Mouse (Mus musculus): ENCODE measurements around the gene Zscan26.
"Not testable (repeated sequence)": the region's sequence is repeated elsewhere in the genome, so short reads cannot be mapped to it uniquely, and the experiment has no call there.

Gene Zscan26

DNA sequence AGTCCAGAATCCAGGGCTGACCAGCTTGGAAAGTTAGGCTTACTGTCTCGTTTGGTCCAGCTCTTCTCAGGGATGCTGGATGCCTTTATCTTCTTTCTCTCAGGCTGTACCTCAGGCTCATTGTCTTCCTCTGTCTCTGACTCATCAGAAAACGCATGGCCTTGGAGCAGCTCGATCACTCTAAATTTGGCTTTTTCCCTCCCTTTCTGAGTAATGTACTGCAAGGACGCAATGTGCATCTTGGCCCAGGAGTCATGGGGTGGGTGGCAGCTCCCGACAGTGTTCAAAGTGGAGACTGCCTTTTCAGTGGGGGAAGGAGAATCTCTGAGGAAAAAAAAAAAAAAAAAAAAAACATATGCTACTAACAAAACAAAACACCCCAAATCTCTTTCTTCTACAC, 30.2 kb downstream of the Zscan26 start:
- DNase-seq (ENCODE audit: low spot score), result no peak

DNA sequence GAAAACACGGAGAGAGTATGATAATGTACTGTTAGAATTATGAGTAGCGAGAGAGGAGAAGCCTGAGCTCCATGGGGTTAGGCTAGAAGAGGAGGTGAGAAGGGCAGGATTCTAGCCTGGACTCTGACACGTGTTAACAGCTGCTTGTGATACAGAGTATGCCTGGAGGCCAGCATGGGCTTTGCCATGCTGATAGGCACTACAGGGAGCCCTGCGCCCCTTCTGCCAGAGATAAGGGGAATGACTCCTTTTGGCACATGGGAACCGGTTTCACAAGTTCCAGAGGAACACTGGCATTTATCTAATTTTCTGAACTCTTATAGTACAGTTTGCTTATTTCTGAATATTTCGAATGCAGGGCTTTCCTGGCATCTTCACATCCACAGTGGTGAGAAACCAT, 34.7 kb downstream of the Zscan26 start:
- no peak for DNase-seq (ENCODE audit: low spot score)

DNA sequence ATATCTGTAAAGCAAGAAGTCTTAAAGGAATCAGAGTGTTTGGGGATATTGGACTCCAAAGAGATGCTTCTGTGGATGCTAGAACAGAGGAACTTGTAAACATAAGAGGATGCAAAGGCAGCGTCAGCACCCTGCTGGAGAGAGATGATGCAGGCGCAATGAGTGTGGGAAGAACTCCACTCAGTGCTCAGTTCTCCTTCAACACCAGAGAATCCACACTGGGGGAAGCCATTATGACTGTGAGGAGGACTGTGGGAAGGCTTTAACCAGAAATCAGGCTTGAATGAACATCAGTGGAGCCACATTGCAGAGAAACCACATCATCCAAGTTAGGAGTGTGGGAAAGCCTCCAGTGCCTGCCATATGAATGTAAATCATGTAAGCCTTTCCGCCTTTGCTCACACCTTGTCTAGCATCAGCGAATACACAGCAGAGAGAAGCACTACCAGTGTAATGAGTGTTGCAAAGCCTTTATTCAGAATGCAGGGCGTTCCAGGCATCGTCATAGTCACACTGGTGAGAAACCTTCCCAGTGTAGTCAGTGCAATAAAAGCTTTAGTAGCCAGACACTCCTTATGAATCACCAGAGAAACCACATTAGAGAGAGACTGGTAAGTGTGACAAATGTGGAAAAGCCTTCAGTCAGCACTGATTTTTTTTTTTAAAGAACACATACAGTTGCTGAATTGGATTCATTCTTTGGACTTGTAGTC, 36.1 kb downstream of the Zscan26 start:
- no peak for DNase-seq (ENCODE audit: low spot score)

DNA sequence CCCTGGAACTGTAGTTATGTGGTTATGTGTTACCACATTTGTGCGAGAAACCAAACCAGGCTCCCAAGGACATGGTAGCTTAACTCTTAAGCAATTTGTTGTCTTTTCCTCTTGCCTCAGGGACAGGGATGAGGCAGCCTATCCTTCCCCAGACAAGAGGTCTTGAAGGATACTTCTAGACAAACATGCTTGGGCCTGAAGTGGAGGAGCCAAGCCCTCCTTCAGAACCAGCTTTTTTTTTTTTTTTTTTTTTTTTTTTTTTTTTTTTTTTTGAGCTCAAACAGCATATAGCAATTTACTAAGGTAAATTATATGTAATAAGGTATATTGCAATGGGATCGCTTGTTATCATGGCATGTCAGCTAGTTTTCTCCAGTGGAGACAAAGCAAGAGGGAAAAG, 37.8 kb downstream of the Zscan26 start:
- DNase-seq (ENCODE audit: low spot score), result no peak

DNA sequence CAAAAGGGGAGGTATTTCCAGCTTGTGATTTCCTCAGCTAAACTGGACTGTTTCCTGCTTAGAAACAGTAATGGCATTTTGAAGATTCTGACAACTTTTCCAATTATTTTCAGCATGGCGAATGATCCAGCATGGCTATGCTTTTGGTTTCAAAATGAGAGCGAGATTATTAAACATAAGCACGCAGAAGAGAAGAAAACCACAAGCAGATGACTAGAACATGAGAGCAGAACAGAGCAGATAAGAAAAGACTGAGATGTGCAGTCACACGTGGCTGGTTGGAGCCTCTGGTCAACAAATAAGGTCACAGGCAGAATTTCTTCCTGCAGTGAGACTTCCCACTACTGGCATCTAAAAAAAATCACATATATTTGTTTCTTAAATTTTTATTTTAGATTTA, 38.3 kb downstream of the Zscan26 start:
- no peak for DNase-seq (ENCODE audit: low spot score)

DNA sequence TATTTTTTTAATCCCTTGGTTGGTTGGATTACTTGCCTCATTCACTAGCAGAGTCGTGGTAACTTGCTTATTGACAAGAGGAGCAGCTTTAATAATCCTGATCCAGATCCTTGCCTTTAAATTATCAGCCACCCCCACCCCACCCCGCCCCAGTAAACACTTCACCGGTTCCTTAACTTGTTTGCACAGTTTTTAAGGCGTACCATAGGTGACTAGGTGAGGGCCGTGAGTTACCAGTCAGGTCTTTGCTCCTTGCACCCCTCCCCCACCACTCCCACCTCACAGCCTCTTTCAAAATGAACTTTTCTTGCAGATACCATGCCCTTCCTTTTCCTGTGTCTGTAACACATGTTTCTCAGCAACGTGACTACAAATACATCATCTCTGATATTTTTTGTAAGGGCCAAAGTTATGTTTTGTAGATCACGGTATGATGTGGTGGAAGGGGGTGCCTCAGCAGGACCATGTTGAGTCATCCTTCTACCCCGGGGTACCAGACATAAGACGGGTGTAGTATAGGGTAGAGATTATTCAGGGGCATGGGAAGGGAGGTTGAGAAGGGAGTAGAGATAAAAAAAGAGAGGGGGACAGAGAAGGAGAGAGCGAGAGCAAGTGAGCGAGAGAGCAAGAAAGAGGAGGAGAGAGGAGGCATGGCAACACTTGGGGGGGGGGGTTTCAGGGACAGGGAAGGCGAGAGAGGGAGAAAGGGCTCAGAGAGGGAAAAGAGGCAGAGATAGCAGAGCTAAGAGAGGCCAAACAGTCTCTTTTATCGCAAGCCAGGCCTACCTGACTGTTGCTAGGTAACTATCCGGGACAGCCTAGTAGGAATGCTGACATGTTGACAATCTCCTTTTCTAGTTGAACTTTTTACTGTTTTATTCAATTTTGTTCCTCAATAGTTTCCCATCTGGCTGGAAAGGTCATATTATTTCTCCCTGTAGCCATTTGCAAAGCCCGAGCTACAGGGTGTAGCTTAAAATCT, 39.0 kb downstream of the Zscan26 start:
- no peak for DNase-seq (ENCODE audit: low spot score)

DNA sequence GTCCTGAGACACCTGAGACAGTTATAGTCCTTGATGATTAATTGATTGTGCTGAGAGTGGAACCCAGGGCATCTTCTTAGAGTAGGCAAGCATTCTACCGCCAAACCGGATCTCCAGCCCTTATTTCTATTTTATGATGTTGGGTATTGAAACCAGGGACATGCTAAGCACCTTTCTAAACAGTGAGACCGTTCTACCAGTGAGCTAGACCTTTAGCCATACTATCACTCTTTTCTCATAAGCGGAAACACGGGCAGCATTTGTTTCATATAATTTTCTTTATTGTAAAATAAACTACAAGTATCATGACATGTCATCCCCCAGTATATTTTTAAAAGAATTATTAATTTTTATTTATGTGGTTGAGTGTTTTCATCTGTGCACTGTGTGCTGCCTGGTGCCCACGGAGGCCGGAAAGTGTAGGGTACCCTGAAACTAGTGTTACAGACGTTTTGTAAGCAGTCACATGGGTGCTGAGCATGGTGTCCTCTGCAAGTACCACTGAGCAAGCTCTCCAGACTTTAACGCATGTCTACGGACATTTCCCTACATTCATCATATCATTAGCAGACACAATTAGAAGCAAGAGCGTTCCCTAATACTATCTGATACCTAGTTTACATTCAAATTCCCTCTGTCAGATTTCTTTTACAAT, 44.6 kb downstream of the Zscan26 start:
- no peak for DNase-seq (ENCODE audit: low spot score)

DNA sequence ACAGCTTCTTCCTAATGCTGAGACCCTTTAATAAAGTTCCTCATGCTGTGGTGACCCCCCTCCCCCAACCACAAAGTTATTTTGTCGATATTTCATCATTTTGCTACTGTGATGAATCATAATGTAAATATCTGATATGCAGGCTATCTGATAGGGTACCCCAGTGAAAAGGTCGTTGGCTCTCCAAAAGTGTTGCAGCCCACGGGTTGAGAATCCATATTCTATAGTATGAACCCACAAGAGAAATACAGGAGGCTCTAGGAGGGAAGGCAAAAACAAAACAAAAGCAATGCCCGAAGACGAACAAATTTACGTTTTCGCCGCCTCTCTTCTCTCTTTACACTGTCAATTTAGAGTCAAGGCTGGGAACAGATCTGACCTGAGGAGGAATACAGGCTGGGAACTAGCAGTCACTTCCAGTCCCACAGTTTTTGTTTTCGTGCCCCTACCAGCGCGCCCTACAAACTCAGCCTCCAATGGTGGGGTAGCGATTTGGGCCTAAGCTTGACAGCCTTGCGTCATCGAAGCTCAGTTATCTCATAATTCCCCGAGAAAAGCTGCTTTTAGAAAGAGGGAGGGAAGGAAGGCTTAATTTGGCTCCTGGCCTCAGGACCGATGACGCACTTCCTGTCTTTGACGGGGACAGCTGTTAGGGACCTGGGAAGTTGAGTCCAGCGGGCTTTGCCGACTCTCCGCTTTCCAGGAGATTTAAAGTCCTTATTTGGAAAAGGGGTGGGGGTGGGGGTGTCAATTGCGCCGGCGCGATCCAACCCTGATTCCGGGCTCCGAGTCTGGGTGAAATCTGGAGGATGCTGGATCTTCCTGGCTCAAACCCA, 45.3 kb downstream of the Zscan26 start:
- DNase-seq (ENCODE audit: low spot score), result peak; percentile 55

DNA sequence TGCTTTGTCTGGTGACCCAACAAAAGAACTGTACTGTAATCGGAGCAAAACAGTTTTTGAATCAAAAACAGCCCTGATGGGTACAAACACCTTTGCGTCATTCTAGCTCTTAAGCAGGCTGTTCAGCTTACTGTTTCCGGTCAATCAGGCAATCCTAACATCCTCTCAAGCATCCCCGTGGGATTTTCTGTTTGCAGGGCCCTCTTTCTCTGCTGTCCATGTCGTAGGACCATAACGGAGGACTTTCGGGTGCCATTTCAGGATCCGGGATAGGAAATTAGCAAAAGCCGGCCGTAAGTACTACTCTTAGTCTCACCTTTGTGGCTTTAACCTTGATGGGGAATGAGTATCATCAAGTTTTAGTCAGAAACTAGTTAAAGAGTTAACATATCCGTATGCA, 46.2 kb downstream of the Zscan26 start:
- no peak for DNase-seq (ENCODE audit: low spot score)

DNA sequence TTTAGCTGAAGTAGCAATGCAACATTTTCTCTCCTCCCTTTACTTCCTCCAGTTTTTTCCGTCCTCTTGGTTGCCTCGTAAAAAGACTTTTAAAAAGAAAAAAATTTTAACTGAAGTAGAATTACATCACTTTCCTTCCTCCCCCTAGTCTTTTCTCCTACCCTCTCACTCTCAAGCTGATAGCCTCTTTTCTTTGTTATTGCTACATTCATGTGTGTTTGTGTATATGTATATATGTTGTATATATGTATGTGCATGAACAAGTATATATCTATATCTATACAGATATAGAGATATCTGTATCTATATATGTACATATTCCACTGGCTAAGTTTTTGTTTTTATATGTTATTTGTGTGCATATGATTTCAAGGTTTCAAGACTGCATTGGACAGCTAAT, 50.7 kb downstream of the Zscan26 start:
- no peak for DNase-seq (ENCODE audit: low spot score)

DNA sequence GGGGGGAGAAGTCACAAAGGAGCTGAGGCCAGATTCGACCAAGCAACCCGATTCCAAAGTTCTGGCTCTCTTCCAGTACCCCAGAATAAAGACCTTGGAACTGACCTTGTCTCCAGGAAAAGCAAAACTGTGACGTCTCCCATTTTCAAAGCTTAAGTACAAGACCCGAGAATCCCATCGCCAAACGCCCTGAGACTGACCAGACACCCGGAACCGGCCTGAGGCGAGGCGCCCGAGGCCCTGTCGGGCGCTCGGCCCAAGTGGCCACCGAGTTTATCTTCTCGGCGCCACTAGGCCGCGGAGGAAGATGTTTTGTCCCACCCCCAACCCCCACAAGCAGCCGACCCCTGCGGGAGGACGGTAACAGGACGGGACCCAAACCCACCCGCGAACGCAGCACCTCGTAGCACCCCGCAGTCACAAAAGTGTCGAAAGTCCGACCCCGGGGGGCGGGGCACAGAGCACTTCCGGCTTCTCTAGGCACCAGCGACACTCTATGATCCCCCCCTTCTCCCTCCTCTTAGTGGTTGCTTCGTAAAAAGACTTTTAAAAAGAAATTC, 51.2 kb downstream of the Zscan26 start, which contains the start of gene Zkscan3:
Zkscan3 (minus strand) TSS at position 469 of the 560 bp plus-strand sequence.
- peak; percentile 68 for DNase-seq (ENCODE audit: low spot score)

DNA sequence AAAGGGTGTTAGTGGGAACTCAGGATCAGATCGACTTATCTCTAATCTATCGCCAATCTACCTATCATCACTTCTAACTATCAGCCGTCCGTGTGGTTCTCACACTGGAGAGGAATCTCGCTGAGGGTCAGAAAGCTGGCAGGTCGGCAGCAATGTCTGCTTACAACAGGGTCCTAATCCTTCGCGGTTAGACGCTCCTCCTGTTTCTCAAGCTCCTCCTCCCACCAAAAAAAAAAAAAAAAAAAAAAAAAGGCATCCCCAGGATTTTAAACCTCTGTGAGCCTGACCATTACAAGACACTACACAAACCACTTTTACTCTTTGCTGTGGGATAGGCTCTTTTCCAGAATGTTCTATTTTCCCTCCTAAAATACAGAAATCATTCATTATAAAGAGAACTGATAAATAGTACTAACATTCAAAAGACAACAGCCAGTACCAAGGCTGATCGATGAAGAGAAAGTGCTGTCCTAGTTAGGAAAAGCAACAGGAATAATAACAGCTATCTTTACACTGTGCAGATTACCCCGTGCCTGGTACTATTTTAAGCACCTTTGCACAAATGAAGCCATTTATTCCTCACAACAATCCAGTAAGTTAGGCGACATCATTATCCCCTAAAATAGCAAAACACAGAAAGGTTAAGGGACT, 51.8 kb downstream of the Zscan26 start:
- DNase-seq (ENCODE audit: low spot score), result no peak

DNA sequence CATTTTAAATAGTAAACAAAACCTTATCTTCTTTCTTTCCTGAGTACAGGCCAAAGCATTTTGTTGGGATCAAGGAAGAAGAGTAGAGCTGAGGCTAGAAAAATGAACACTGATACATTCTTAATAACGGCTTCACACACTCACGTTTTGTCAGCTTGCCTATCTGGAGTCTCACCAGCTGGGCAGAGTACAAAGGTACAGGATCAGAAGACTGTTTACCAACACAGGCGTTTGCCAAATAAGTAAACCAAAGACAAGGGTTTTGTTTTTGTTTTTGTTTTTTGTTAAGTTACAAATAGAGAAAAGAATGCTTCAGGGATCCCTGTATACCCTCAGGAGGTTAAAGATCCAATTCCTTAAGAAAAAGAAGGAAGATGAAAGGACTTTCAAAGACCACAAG, 52.4 kb downstream of the Zscan26 start:
- DNase-seq (ENCODE audit: low spot score), result no peak

DNA sequence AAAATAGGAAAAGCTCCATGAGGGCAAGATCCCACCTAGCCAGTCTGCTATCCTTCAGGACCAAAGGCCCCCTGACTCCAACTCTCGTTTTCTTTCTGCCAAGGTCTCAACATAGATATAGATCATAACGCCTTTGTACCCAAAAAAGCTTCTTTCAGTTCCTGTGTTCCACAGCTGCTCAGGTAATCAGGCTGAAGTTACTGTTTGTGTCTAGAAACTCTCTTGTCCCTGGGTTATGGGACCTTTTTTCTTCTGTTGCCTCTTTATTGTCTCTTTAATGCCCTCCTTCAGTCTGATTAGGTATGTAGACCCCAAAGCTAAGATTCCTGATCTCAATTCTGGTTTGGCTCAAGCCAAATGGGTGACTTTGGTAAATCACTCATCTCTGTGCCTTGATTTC, 56.0 kb downstream of the Zscan26 start:
- no peak for DNase-seq (ENCODE audit: low spot score)

DNA sequence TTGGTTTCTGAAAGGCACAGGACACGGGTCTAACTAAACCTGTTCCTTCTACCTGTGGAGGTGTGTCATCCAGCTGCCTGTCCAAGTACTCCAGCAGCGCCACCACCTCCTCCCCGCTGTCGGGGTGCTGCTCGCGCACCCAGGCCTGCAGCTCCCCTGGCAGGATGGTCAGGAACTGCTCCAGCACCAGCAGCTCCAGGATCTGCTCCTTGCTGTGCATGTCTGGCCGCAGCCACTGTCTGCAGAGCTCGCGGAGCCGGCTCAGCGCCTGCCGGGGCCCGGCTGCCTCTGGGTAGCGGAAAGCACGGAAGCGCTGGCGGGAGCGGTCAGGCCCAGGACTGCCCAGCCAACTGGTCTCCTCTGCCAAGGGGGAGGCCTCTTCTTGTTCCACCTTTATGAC, 57.5 kb downstream of the Zscan26 start:
- DNase-seq (ENCODE audit: low spot score), result not testable (repeated sequence)

DNA sequence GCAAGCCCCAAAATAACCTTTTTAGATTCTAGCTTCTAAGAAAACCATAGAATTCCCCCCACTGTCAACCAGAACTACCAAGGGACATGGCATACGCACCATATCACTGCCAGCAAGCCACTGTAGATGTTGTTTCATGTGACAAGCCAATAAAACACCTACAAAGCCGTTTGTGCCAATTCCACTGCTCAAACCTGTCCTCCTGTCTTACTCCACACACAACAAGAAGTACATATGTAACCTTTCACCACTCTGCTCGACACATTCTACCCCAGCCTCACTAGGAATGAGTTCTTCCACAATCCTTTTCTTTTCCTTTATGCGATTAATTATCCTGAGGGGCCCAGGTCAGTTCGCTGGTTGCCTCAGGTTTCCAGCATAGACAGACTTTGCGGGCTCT, 57.9 kb downstream of the Zscan26 start:
- no peak for DNase-seq (ENCODE audit: low spot score)

DNA sequence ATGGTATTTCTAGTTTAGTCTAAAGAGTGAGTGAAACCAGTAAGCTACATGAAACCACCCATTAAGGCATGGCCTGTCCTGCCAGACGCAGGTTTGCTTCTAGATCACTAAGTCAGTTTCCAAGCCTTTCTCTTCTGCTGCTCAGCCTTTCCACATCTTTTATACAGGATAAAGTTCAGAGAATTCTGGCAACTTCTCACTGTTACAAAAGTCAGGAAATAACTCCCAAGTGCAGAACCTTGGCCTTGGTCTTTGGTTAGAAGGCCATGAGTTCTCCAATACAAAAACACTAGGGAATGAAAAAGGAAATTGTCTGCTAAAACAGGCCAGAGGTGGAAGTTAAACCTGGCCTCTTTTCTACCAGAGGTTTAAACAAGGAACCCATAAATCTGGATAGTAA, 58.3 kb downstream of the Zscan26 start:
- no peak for DNase-seq (ENCODE audit: low spot score)

All from ovary, postnatal 10 days (tissue).